Mouse (Mus musculus): Measurements from ENCODE around the gene Ddit4.

GRCm38 (mm10) chr10:59978401-59978800 lies 26.8 kb upstream of the Ddit4 start:
- TF ChIP-seq CTCF (IDR thresholded peaks at IDR 0.05; ENCODE audit: extremely low read depth, insufficient read depth, low read length) (no peak), POLR2A (IDR thresholded peaks at IDR 0.05; ENCODE audit: extremely low read depth, insufficient read depth, low read length) (no peak)
